Mouse (Mus musculus) gastrocnemius, postnatal 10 days (tissue): ENCODE data around the gene Ly6g5b. TPM values are rescaled to one million over a fixed set of nuclear protein-coding genes. Genes with fewer than 3 reads are reported as not detected.
A peak's percentile ranks its signal among the peaks of the same experiment; 100 is the strongest.

Experiments used
- DNase-seq: peaks from one replicate; pipeline ENCODE4 v3.0.0; 2021; ENCODE audit warnings: mixed read lengths
- total RNA-seq, 2 experiments: library from RNA; stranded (reverse); gene quantifications; 2 replicates each; pipeline ENCODE4 v1.2.3; 2021

Gene Ly6g5b
- total RNA-seq, 2 experiments from 2014 or later, result 0.34 TPM; not detected in 1

GRCm38 (mm10) chr17:35077786-35078233 is 37.4 kb downstream of the Ly6g5b start, which contains the start of gene Ly6g6d:
Ly6g6d (minus strand) TSS chr17:35078065.
- DNase-seq, result peak; percentile 38

- no peak for DNase-seq
These were observed 37.9 kb downstream of the Ly6g5b start for GRCm38 (mm10) chr17:35077285-35077684.

- DNase-seq, result no peak
These were observed 38.6 kb downstream of the Ly6g5b start, which contains the start of gene Ly6g6e for GRCm38 (mm10) chr17:35076507-35077176. Ly6g6e (plus strand) TSS chr17:35076902.

- no peak for DNase-seq
These were observed 41.1 kb downstream of the Ly6g5b start for GRCm38 (mm10) chr17:35074097-35074496.

GRCm38 (mm10) chr17:35071454-35071853 is 43.8 kb downstream of the Ly6g5b start:
- DNase-seq, result no peak

- no peak for DNase-seq
These were observed 44.5 kb downstream of the Ly6g5b start for GRCm38 (mm10) chr17:35070556-35071229.

GRCm38 (mm10) chr17:35068213-35068914 is 46.9 kb downstream of the Ly6g5b start:
- no peak for DNase-seq

- no peak for DNase-seq
These were observed 49.1 kb downstream of the Ly6g5b start, which contains the start of gene Mpig6b for GRCm38 (mm10) chr17:35066084-35066483. Mpig6b (minus strand) TSS chr17:35066184.

GRCm38 (mm10) chr17:35064951-35065947 is 50.0 kb downstream of the Ly6g5b start, which contains the start of gene Ly6g6c:
Ly6g6c (plus strand) TSS chr17:35065388.
- peak; percentile 41 for DNase-seq

- no peak for DNase-seq
These were observed 50.8 kb downstream of the Ly6g5b start for GRCm38 (mm10) chr17:35064378-35064877.

Other genes starting within 250 kb of the Ly6g5b start
- 1 to 10 TPM; 4.6 to 7.3 TPM for gene Zbtb12, start 235.9 kb downstream of the Ly6g5b start, total RNA-seq
- not detected for gene Gm20547, start 233.4 kb downstream of the Ly6g5b start, total RNA-seq
- 1 to 10 TPM; 4.3 to 5.6 TPM for gene C2, start 217.2 kb downstream of the Ly6g5b start, total RNA-seq
- 10 to 100 TPM; 40.9 to 53.7 TPM for gene Ehmt2, start 217.0 kb downstream of the Ly6g5b start, total RNA-seq
- not detected for gene Slc44a4, start 201.0 kb downstream of the Ly6g5b start, total RNA-seq
- 1 to 10 TPM; 8.3 to 8.9 TPM for gene Neu1, start 184.2 kb downstream of the Ly6g5b start, total RNA-seq
- gene Hspa1b, start 156.2 kb downstream of the Ly6g5b start, total RNA-seq, result 1 to 10 TPM; 2.2 to 4.3 TPM
- gene Gm20481, start 145.5 kb downstream of the Ly6g5b start, total RNA-seq, result not detected
- gene Hspa1a, start 143.3 kb downstream of the Ly6g5b start, total RNA-seq, result 1 to 10 TPM; 3.8 to 6.4 TPM
- gene Hspa1l, start 142.7 kb downstream of the Ly6g5b start, total RNA-seq, result 1 to 10 TPM; 6.2 to 9.9 TPM
- 10 to 100 TPM; 24.7 to 28.2 TPM for gene Lsm2, start 133.6 kb downstream of the Ly6g5b start, total RNA-seq
- 10 to 100 TPM; 31.4 to 40.7 TPM for gene Vars, start 114.4 kb downstream of the Ly6g5b start, total RNA-seq
- gene Vwa7, start 98.8 kb downstream of the Ly6g5b start, total RNA-seq, result 1 to 10 TPM; 2.0 to 2.5 TPM
- 1 to 10 TPM; 2.8 to 3.1 TPM for gene Sapcd1, start 87.4 kb downstream of the Ly6g5b start, total RNA-seq
- 1 to 10 TPM; 1.5 to 3.5 TPM for gene Msh5, start 68.7 kb downstream of the Ly6g5b start, total RNA-seq
- gene Clic1, start 65.5 kb downstream of the Ly6g5b start, total RNA-seq, result 10 to 100 TPM; 39.2 to 50.5 TPM
- gene Ddah2, start 56.4 kb downstream of the Ly6g5b start, total RNA-seq, result 10 to 100 TPM; 45.3 to 51.9 TPM
- not detected for gene Ly6g6c, start 50.0 kb downstream of the Ly6g5b start, total RNA-seq
- gene Mpig6b, start 49.2 kb downstream of the Ly6g5b start, total RNA-seq, result under 1 TPM in 1 of 2 experiments, not detected in 1; 0.20 TPM
- not detected for gene Ly6g6e, start 38.5 kb downstream of the Ly6g5b start, total RNA-seq
- gene Ly6g6d, start 37.4 kb downstream of the Ly6g5b start, total RNA-seq, result under 1 TPM in 1 of 2 experiments, not detected in 1; 0.97 TPM
- gene Ly6g6f, start 29.8 kb downstream of the Ly6g5b start, total RNA-seq, result under 1 TPM in 1 of 2 experiments, not detected in 1; 0.23 TPM
- gene Abhd16a, start 26.2 kb downstream of the Ly6g5b start, total RNA-seq, result 10 to 100 TPM; 59.1 to 65.0 TPM
- gene Ly6g5c, start 7.1 kb downstream of the Ly6g5b start, total RNA-seq, result not detected
- 1 to 10 TPM; 4.9 to 6.3 TPM for gene Gpank1, start 6.0 kb upstream of the Ly6g5b start, total RNA-seq
- 100 to 1,000 TPM; 165 to 166 TPM for gene Csnk2b, start 6.6 kb upstream of the Ly6g5b start, total RNA-seq
- 10 to 100 TPM; 11.8 to 18.8 TPM for gene D17H6S53E, start 10.9 kb upstream of the Ly6g5b start, total RNA-seq
- gene Apom, start 16.6 kb upstream of the Ly6g5b start, total RNA-seq, result not detected
- gene Bag6, start 19.8 kb upstream of the Ly6g5b start, total RNA-seq, result 100 to 1,000 TPM; 217 to 220 TPM
- 100 to 1,000 TPM; 128 to 149 TPM for gene Prrc2a, start 49.5 kb upstream of the Ly6g5b start, total RNA-seq
- gene Aif1, start 60.6 kb upstream of the Ly6g5b start, total RNA-seq, result 1 to 10 TPM; 2.4 to 2.6 TPM
- 1 to 10 TPM; 4.6 to 5.3 TPM for gene Lst1, start 73.0 kb upstream of the Ly6g5b start, total RNA-seq
- under 1 TPM; 0.68 to 0.75 TPM for gene Ltb, start 79.0 kb upstream of the Ly6g5b start, total RNA-seq
- gene Tnf, start 86.6 kb upstream of the Ly6g5b start, total RNA-seq, result under 1 TPM; 0.23 to 0.99 TPM
- gene Lta, start 89.9 kb upstream of the Ly6g5b start, total RNA-seq, result under 1 TPM in 1 of 2 experiments, not detected in 1; 0.16 TPM
- not detected for gene Gm16181, start 105.4 kb upstream of the Ly6g5b start, total RNA-seq
- gene Atp6v1g2, start 118.2 kb upstream of the Ly6g5b start, total RNA-seq, result 1 to 10 TPM; 2.1 to 3.3 TPM
- gene Nfkbil1, start 120.4 kb upstream of the Ly6g5b start, total RNA-seq, result 10 to 100 TPM in 1 of 2 experiments, 1 to 10 TPM in 1; 9.9 to 11.1 TPM
- 100 to 1,000 TPM; 147 to 169 TPM for gene Ddx39b, start 126.3 kb upstream of the Ly6g5b start, total RNA-seq
- gene H2-D1, start 147.3 kb upstream of the Ly6g5b start, total RNA-seq, result 10 to 100 TPM; 39.3 to 47.2 TPM
- under 1 TPM; 0.23 to 0.70 TPM for gene H2-Q1, start 205.0 kb upstream of the Ly6g5b start, total RNA-seq
- under 1 TPM; 0.34 to 0.45 TPM for gene H2-Q2, start 226.8 kb upstream of the Ly6g5b start, total RNA-seq